Mouse (Mus musculus) CD8-positive naive resting alpha-beta T cell, adult 2 months (primary cell): ENCODE measurements around the gene Hnrnpa0.
"Not testable (repeated sequence)": the region's sequence is repeated elsewhere in the genome, so short reads cannot be mapped to it uniquely, and the experiment has no call there.

ENCODE experiments used
- DNase-seq, 2 experiments: peaks; one replicate each; pipeline ENCODE4 v3.0.0; 2022; ENCODE audit warnings: low read depth in 2 of 2, low spot score in 2 of 2

Gene Hnrnpa0

DNA sequence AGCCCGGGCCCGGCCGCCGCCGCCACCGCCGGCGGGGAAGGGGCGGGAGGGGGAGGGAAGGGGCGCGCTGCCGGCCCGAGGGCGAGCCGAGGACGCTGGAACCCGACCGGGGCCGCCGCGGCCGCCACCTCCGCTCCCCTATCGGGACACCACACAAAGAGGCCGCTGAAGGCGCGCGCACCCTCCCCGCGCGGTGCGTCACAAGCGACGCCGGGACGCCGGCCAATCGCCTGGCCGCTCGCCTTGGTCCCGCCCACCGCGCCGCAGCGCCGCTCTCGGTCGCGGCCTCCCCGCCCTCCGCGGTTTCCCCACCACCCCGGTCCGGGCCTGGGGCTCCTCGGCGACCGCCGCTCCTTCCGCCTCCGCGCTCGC lies at the start of gene Hnrnpa0:
Gene Hnrnpa0 (minus strand): TSS at position 161 of the 372 bp plus-strand sequence.
- DNase-seq: peak; percentile 92 to 93

DNA sequence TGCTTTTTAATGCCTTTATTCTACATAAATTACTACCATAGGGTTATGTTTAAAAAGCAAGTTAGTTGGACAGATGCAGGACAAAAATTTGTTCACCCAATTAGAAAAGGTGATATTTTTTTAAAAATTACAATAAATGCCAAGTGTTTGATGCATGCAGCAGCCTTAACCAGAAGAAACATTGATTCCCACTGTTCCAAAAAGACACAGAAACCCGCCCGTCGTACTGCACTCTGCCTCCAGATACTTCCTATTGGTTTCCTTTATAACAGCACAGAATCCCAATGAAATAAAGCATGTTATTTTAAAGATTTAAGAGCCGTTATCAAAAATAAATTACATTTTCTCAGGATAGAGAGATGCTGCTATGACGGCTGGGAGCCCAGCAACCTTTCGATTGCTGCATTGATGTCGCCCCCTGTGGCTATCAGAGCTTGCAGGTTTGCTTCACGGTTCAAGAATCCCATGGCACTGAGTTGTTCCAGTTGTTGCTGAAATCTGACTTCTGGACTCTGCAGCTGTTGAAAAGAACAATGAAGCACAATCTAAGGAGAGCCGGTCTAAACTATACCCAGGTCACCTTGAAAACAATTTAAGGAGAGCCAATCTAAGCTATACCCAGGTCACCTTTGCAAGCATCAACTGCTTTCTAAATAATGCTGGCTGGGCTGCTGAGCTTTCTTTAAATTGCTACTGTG lies 49.3 kb upstream of the Hnrnpa0 start:
- DNase-seq: peak; percentile 100

DNA sequence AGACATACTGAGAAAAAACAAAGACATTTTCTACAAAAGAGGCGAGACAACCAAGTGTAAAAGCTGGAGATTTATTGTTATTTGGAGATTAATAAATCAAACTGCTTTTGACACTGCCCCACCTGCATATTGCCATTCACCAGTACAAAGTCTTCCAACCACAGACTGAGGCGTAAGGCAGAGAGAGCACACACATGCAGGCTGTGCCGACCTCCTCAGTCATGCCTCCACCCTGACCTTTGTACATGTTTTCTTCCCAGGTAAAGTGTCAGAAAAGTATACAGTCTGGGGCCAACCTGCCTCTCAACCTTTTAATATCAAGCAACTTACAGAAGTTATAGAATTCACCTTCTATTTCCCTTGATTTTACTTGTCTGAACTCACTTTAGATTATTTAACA lies 47.7 kb upstream of the Hnrnpa0 start:
- DNase-seq: no peak

DNA sequence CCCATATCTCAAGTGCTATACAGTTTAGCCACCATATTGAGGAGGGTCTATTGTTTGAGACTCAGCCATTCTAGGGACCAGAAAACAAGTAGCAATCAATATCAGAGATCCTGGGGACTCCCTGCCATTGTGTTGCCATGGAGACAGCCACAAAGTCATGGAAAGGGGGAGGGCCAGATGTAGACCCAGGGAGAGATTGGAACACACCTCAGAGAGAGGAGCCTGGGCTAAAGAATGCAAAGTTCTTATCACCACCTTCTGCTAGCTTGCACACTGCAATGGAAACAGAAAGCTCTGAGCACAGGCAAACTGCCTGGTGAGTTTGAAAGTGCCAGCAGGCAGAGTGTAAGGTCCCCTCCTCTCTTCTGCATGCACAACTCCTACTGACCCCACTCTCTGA lies 39.8 kb upstream of the Hnrnpa0 start:
- no peak for DNase-seq

DNA sequence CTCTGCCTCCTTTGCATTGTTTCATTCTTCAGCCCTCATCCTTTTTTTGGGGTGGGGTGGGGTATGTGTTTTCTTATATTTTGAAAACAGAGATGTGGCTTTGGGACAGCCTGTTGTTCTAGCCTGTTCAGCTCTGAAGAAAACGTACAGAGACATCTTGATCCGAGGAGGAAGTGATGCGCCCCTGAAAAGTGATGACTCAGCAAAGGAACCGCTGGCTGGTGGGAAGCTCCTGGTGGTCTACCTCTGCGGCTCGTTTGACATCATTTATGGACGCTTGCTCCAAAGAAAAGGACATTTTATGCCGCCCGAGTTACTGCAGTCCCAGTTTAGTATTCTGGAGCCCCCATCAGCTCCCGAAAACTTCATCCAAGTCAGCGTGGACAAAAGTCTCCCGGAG lies 35.0 kb upstream of the Hnrnpa0 start:
- no peak for DNase-seq

DNA sequence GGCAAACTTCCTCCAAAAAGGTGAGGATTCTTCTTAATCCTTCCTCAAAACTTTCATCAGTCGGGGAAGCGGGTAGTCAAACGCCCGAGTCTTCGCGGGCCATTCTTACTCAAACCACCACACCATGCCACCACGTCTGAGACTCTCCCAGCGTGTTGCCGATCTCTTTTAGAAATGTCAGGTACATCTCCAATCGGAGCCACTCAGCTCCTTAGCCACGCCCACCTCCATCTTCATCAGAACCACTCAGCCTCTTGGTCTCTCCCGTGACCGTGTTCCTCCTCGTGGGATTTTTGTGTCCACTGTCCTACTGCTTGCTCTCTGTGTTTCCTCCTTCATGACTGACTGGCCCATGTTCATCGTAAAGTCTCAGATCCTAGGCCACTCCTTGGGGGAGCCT lies 32.4 kb upstream of the Hnrnpa0 start:
- DNase-seq: no peak

DNA sequence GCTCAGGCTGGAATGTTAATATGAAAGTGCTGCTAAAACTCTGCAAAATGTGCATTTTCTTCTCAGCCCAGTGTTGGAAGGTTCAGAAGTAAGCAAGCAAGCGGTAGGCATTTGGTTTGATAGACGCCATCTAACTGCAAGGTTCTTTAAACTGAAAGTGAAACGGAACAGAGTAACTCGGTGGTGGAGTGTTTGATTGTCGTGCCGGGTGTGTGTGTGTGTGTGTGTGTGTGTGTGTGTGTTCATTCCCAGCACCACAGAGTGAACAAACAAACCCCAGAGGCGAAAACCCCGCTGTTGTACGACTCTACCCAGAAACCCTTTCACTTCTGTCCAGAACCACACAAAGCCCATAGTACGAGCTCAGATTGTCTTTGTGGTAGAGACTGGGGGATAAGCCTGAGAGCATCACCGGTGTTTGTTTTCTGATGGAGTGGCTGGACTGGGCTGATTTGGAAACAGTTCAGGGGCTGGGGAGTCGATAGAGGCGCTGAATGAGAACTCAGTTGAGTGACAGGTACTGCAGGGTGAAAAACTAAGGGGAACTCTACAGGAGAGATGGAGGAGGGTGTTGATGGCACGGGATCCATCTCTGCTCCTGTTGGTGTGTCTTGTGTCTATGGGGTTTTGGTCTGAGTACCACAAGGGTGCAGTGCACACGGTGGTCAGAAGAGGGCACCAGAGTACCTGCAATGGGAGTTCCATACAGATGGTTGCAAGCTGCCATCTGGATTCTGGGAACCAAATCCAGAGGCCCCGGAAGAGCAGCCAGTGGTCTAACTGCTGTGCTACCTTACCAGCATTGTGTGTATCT lies 29.9 kb upstream of the Hnrnpa0 start:
- DNase-seq: peak; percentile 80 to 90

DNA sequence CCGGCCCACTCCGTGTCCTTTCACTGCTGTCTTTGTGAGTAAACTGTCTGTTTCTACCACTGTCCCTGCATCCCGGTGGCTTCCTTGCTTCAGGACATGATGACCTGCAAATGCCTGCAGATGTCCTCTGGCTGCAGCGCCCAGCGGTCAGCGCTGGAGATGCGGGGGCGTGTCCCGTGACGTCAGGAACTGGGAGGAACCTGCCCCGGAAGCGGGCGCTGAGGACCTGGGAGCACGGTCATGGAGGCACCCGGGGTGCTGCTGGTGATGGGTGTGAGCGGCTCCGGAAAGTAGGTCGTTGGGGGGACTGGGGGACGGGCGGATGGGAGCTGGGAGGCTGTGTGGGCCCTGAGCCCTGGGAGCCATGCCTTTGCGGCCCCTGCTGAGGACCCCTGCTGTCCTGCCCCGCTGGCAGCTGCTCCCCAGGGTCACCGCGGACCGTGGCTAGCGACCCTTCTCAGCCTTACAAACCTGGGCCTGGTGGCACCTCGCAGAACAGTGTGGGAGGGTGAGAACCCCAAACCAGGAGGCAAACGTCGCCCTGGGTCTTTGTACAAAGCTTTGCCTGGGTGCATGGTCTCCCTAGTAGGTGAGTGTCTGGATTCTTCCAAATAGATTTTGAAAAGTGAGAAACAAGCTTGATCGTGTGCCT lies 29.2 kb upstream of the Hnrnpa0 start, which contains the start of gene Idnk:
Gene Idnk (plus strand): TSS at position 203 of the 652 bp plus-strand sequence.
- peak; percentile 51 for DNase-seq

DNA sequence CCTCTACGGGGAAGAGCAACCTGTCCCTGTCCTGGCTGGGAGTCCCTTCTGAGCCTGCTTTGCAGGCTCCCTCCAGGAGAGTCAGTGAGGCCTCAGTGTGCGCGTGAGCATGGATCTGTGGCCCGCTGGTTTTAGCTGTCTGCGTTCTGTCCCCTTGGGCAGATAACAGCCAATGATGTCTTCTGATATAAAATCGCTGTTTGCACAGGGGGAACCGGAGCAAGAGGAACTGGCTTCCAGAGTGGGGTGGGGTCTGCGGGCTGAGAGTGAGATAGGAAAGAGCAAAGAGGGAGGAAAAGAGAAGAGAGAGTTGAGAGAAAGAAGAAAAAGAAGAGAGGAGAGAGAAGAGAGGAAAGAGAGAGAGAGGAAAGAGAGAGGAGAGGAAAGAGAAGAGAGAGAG lies 28.7 kb upstream of the Hnrnpa0 start:
- no peak for DNase-seq

DNA sequence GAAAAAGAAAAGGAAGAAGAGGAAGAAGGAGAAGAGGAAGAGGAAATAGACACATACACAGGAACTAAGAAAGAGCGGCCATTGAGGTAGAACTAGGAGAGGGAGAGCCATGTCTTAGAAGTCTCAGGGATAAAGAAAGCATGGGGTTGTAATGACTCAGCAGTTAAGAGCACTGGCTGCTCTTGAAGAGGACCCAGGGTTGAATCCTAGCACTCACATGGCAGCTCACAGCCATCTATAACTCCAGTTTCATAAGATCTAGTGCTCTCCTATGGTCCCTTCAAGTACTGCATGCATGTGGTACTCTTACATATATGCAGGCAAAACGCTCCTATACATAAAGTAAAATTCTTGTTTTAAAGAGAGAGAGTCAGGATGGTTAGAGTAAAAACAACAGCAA lies 27.7 kb upstream of the Hnrnpa0 start:
- peak in 1 of 2 experiments; percentile 43 for DNase-seq

DNA sequence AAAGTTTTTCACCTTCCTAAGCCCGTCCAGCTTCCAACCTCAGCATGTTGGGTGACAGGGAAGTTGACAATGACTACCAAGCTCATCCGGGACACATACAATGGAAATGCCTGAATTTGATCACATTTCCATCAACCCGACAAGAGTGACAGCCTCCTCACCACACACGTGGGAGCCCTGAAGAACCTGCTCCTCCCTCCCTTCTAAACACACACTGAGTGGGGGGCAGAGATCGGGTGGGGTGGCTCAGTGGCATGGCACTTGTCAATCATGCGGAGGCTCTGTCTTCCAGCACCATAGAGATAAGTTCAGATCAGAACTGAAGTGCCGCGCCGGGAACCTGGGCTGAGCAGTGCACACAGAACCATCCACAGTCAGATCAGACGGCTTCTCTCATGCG lies 22.1 kb upstream of the Hnrnpa0 start:
- DNase-seq: no peak

DNA sequence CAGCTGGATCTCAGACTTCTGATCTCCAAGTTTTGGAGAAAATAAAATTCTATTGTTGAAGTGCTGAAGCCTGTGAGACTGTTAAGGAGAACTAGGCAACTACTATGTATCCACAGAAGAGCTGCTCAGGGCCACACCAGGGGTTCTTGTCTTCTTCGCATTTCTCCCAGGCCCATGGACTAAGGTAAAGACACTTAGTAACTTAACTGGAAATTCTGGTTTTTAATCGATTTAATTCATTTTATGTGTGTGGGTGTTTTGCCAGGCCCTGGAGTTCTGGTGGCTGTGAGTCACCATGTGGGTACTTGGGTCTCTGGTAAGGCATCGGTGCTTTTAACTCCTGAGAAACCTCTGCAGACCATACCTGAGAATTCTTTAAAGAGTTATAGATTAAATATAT lies 21.3 kb upstream of the Hnrnpa0 start:
- DNase-seq: no peak

DNA sequence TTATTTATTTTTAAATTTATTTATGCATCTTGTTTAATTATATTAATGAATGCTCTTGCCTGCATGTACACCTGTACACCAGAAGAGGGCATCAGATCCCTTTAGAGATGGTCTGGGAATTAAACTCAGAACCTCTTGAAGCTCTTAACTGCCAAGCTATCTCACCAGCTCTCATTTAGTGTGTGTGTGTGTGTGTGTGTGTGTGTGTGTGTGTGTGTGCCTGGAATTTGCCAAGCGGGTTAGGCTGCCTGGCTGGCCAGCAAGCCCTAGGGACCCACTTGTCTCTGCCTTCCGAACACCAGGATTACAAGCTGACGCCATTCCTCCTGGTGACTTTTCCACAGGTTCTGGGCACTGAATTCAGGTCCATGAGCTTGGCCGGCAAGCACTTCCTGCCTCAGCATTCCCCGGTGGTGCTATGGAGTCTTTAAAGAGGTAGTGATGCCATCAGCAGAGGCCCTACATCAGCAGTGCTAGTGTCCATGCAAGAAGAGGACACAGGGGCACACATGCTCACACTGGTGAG lies 20.7 kb upstream of the Hnrnpa0 start:
- DNase-seq: no peak

DNA sequence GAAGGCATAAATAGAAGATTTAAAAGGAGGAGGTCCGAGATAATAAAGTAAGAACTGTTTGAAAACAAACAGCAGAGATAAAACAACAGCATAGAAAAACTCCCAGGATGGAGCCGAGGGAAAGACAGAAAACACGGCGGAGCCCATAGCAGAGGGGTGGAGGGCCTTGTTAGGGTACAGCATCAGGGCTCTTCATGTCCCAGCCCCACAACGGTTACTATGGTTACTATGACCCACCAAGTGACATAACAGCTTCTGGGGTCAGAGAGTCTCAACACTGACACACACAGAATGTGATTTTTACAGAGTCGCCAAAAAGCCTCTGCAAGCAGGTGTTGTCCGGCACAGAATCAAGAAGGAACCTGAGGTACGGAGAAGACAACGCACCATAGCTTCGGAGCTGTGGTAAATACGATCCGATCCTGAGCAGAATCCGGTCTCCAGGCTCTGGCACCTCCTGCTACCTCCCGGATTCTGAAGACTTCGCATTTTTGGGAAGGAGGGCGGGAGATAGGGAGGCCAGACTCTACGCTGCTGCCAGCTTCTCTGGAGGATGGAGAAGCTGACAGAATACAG lies 20.0 kb upstream of the Hnrnpa0 start:
- DNase-seq: no peak

DNA sequence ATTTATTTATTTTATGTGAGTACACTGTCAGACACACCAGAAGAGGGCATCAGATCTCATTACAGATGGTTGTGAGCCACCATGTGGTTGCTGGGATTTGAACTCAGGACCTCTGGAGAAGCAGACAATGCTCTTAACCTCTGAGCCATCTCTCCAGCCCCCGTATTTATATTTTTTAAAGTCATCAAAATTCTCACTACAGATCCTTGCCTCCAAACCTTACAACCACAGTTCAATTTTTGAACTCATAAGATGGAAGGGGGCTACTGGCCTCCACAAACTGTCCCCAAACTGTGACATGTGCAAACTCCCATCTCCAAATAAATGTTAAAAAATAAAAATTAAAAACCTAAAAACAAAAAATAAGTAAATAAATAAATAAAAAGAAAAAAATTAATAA lies 19.4 kb upstream of the Hnrnpa0 start:
- DNase-seq: no peak

DNA sequence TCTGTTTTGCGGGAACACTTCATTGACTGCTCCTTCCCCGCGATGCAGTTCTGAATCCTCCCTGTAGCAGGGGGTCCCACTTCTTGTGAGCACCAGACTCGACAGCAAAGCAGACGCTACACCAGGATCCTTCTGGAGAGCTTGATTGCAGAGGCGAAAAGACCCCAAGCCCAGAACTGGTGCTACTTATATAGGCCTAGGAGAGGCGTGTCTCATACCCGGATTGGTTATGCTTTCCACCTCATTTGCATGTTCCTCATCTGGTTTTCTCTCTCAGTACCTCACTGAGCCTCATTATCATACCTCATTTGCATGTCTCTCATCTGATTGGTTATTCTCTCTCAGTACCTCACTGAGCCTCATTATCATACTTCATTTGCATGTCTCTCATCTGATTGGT lies 18.2 kb upstream of the Hnrnpa0 start:
- not testable (repeated sequence) for DNase-seq

DNA sequence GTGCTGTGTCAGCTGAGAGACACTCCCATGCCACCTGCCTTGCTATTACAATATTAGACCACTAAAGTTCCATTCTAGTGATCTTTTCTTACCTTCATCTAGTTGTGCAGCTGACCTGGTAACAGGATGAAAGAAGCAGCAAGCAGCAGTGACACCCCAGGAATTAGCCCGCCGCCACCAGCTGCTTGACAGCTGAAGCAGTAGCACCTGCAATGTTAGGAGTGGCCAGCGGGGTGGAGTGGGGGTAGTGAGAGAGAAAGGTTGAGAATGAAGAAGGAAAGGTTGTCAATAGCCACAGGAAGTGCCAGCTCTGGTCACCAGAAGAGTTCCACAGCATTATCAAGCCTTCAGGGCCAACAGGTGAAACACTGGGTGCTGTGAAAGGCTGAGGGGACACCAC lies 3.3 kb upstream of the Hnrnpa0 start:
- DNase-seq: no peak

DNA sequence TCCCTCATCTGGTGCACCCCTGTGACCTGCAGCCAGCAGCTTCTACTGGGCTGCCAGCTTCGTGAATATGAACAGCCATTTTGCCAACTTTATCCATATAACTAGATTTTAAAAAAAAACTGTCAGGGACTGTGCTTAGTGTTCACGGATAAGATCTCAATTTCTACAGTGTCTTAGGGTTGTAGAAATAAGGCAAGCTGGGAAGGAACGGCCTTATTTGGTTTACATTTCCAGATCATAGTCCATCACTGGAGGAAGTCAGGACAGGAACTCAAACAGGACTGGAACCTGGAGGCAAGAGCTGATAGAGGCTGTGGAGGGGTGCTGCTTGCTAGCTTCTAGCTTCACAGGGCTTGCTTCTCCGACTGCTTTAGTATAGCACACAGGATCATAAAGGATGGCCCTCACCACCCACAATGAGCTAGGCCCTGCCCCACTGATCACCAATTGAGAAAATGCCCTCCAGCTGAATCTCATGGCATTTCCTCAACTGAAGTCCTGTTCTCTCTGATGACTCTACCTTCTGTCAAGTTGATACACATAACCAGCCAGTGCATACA lies 1.4 kb upstream of the Hnrnpa0 start:
- no peak for DNase-seq

DNA sequence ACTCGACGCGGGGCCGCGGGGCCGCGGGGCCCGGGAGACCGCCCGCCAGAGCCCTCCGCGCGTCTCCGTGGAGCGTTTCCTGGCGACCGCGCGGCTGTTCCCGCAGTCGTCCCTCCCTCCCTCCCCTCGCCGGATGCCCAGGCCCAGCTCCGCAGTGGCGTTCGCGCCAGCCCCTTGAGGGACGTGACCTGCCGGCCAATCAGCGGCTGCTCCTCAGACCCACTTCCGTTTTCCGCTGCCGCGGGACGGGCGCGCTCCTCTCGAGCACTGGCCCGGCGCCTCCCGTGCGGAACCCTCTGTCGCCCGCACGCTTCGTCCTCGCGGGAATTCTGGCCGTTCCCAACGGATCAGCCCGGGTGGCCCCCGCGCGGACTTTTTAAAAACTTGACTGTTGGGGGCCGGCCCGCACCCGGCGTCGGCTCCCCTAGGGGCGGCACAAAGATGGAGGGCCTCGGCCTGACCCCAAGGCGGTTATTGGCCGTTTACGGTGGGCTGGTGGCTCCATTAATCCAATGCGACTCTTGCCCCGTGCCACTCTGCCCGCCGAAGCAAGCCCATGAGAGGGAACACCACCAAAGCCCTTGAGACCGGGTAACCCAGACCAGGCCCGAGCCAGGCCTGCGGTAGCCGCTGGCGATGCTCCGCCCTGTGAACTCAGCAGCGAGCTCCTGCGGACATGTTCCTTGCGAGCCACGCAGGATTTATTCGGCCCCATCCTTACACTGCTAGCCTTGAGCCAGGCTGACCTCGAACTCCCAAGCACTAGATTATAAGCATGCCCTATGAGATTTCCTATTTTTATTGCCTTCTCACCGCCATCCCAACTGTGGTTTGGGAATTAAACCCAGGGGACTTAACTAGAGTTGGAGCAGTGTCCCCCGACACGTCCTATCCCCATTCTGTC lies 664 bp upstream of the Hnrnpa0 start:
- DNase-seq: peak; percentile 87 to 91

DNA sequence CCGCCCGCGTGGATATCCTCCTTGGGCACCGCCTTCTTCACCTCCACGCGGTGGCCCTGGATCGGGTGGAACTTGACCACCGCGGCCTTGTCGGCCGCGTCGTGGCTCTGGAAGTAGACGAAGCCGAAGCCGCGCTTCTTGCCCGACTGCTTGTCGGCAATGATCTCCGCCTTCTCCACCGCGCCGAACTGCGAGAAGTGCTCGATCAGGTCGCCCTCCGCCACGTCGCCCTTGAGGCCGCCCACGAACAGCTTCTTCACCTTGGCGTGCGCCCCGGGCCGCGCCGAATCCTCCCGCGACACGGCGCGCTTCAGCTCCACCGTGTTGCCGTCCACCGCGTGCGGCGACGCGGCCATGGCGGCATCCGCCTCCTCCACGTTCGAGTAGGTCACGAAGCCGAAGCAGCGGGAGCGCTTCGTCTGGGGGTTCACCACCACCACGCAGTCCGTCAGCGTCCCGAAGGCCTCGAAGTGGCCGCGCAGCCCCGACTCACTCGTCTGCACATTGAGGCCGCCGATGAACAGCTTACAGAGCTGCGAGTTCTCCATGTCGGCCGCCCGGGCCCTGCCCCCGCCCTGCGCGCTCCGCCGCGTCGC lies 492 bp downstream of the Hnrnpa0 start:
- peak in 1 of 2 experiments; percentile 52 for DNase-seq
